Mouse (Mus musculus): ENCODE data around the gene Socs2. TPM values are rescaled to one million over a fixed set of nuclear protein-coding genes. Genes with fewer than 3 reads are reported as not detected.
A peak's percentile ranks its signal among the peaks of the same experiment; 100 is the strongest.
"Not testable (repeated sequence)": the region's sequence is repeated elsewhere in the genome, so short reads cannot be mapped to it uniquely, and the experiment has no call there.

Socs2 gene
- polyA plus RNA-seq, 1 experiment from 2014 or later, result 130 TPM

- no peak overlapping the region for H3K4me2 ChIP-seq
- no peaks in the 10 kb centered on the region for H3K4me1 ChIP-seq
- H3K4me3 ChIP-seq, result no peak overlapping the region
- no peak overlapping the region for H3K27ac ChIP-seq
- H3K36me3 ChIP-seq (replicated peaks), result no peaks in the 10 kb centered on the region
- ATAC-seq (replicated peaks), result no peak
- H3K27me3 ChIP-seq (replicated peaks), result no peaks in the 10 kb centered on the region
- H3K9ac ChIP-seq, result no peak overlapping the region
- no peaks in the 10 kb centered on the region for H3K9me3 ChIP-seq
- WGBS, result 85% methylated on average over 2 of the region's 2 CpGs
These were observed 12.2 kb downstream of the Socs2 start for GRCm38 (mm10) chr10:95404774-95405173.

GRCm38 (mm10) chr10:95399689-95400354 is 17.2 kb downstream of the Socs2 start:
- peaks cover 13% of the 10 kb centered on the region for H3K4me1 ChIP-seq
- H3K9me3 ChIP-seq, result no peaks in the 10 kb centered on the region
- no peaks in the 10 kb centered on the region for H3K36me3 ChIP-seq (replicated peaks)
- H3K27ac ChIP-seq, result no peak overlapping the region
- 50% methylated on average over 13 of the region's 13 CpGs for WGBS
- H3K27me3 ChIP-seq (replicated peaks), result no peaks in the 10 kb centered on the region
- H3K4me3 ChIP-seq, result no peak overlapping the region
- H3K9ac ChIP-seq, result no peak overlapping the region
- ATAC-seq (replicated peaks), result no peak
- H3K4me2 ChIP-seq, result no peak overlapping the region

- no peaks in the 10 kb centered on the region for H3K27me3 ChIP-seq (replicated peaks)
- peak; percentile 56 for ATAC-seq (replicated peaks)
- H3K36me3 ChIP-seq (replicated peaks), result no peaks in the 10 kb centered on the region
- peak overlapping the region; percentile 82 for H3K4me2 ChIP-seq
- H3K4me1 ChIP-seq, result peaks cover 13% of the 10 kb centered on the region
- no peaks in the 10 kb centered on the region for H3K9me3 ChIP-seq
- WGBS, result 2% methylated on average over 18 of the region's 18 CpGs
- no peak overlapping the region for H3K27ac ChIP-seq
- H3K9ac ChIP-seq, result peak overlapping the region; percentile 40
- peak overlapping the region; percentile 41 for H3K4me3 ChIP-seq
These were observed 18.5 kb downstream of the Socs2 start for GRCm38 (mm10) chr10:95398489-95398888.

GRCm38 (mm10) chr10:95397191-95397835 is 19.7 kb downstream of the Socs2 start:
- Histone ChIP-seq H3K4me3 (no peak overlapping the region), H3K27ac (no peak overlapping the region), H3K27me3 (replicated peaks) (no peaks in the 10 kb centered on the region), H3K36me3 (replicated peaks) (no peaks in the 10 kb centered on the region), H3K9ac (no peak overlapping the region), H3K9me3 (no peaks in the 10 kb centered on the region), H3K4me1 (peaks cover 13% of the 10 kb centered on the region), H3K4me2 (no peak overlapping the region)
- WGBS, result 35% methylated on average over 7 of the region's 7 CpGs
- no peak for ATAC-seq (replicated peaks)

GRCm38 (mm10) chr10:95396356-95396755 is 20.6 kb downstream of the Socs2 start:
- no peaks in the 10 kb centered on the region for H3K9me3 ChIP-seq
- no peak for ATAC-seq (replicated peaks)
- H3K27me3 ChIP-seq (replicated peaks), result no peaks in the 10 kb centered on the region
- H3K4me2 ChIP-seq, result no peak overlapping the region
- H3K27ac ChIP-seq, result no peak overlapping the region
- H3K4me3 ChIP-seq, result no peak overlapping the region
- H3K36me3 ChIP-seq (replicated peaks), result no peaks in the 10 kb centered on the region
- 79% methylated on average over 8 of the region's 8 CpGs for WGBS
- H3K9ac ChIP-seq, result no peak overlapping the region
- H3K4me1 ChIP-seq, result peaks cover 13% of the 10 kb centered on the region

GRCm38 (mm10) chr10:95394819-95395812 is 21.9 kb downstream of the Socs2 start:
- ATAC-seq (replicated peaks), result no peak
- no peak overlapping the region for H3K4me3 ChIP-seq
- 59% methylated on average over 25 of the region's 25 CpGs for WGBS
- no peak overlapping the region for H3K4me2 ChIP-seq
- no peaks in the 10 kb centered on the region for H3K9me3 ChIP-seq
- no peak overlapping the region for H3K9ac ChIP-seq
- no peaks in the 10 kb centered on the region for H3K27me3 ChIP-seq (replicated peaks)
- no peak overlapping the region for H3K27ac ChIP-seq
- no peaks in the 10 kb centered on the region for H3K36me3 ChIP-seq (replicated peaks)
- peaks cover 13% of the 10 kb centered on the region for H3K4me1 ChIP-seq

- no peak overlapping the region for H3K9ac ChIP-seq
- peaks cover under 1% of the 10 kb centered on the region; the same call in 1 of the 2 replicates for H3K4me1 ChIP-seq
- ATAC-seq (replicated peaks), result no peak
- no peaks in the 10 kb centered on the region for H3K36me3 ChIP-seq (replicated peaks)
- H3K27me3 ChIP-seq (replicated peaks), result no peaks in the 10 kb centered on the region
- WGBS, result 67% methylated on average over 8 of the region's 8 CpGs
- H3K9me3 ChIP-seq, result no peaks in the 10 kb centered on the region
- H3K27ac ChIP-seq, result no peak overlapping the region
- H3K4me2 ChIP-seq, result no peak overlapping the region
- H3K4me3 ChIP-seq, result no peak overlapping the region
These were observed 24.9 kb downstream of the Socs2 start for GRCm38 (mm10) chr10:95392073-95392472.

DNA sequence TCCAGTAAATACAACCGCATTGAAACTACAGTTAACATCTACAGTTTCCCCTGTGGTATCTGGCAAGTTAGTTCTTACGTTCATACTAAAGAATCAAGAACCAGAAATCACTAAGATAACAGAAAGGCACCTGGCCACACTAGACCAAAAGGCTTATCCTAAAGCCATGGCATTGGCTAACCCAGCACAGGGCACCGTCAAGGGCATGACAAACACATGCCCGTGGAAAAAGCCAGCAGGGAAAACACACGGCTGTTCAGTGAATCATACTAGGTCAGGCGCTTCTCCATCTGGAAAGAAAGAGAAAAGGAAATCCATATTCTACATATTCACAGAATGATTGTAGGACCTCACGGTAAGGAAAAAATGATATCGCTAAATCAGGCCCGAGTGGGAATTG is 26.1 kb downstream of the Socs2 start:
- no peaks in the 10 kb centered on the region for H3K4me1 ChIP-seq
- H3K4me2 ChIP-seq, result no peak overlapping the region
- H3K27ac ChIP-seq, result no peak overlapping the region
- no peak overlapping the region for H3K9ac ChIP-seq
- H3K9me3 ChIP-seq, result no peaks in the 10 kb centered on the region
- H3K27me3 ChIP-seq (replicated peaks), result no peaks in the 10 kb centered on the region
- 93% methylated on average over 9 of the region's 9 CpGs for WGBS
- no peak for ATAC-seq (replicated peaks)
- H3K4me3 ChIP-seq, result no peak overlapping the region
- no peaks in the 10 kb centered on the region for H3K36me3 ChIP-seq (replicated peaks)

DNA sequence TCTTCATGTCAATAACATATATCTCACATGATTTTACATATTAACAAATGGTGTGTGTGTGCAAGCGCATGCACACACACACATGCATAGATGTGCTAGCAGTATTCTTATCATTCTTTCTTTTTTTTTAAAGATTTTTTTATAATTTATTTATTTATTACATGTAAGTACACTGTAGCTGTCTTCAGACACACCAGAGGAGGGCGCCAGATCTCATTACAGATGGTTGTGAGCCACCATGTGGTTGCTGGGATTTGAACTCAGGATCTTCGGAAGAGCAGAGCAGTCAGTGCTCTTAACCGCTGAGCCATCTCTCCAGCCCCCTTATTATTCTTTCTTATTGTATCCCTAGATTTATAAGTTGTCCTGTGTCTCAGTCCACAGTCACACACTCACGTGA is 27.2 kb downstream of the Socs2 start:
- 90% methylated on average over 5 of the region's 5 CpGs for WGBS
- H3K4me3 ChIP-seq; H3K4me1 ChIP-seq; H3K27me3 ChIP-seq (replicated peaks); ATAC-seq (replicated peaks); H3K9ac ChIP-seq; H3K36me3 ChIP-seq (replicated peaks); H3K4me2 ChIP-seq; H3K27ac ChIP-seq; H3K9me3 ChIP-seq: not testable (repeated sequence)

DNA sequence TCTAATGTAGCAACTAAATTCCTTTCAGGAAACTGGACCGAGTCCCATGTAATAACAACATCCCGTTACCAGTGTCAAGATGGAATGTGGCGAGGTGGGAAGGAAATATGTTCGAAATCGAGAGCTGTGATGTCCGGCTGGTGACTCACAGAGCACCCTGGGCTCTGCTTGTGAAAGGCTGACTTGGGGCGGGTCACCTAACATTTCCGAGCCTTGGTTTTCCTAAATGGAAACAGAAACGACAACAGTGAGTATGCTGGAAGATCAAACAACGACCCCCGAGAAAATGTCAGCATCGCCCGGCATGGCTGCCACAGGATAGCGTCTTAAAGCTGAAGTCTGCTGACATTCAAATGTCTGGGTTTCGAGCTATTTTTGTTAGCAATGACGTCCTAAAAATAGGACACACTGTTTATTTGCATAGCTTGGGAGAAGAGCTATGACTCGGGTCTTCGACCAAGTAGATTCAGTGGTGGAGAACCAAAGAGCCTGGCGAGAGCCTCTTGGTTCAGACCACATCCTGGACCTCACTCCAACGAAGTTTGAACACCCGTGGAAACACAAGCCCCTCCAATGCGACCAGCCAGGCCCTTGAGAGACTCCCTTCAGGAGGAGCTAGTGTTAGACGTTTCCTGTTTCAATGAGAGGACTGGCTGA is 28.0 kb downstream of the Socs2 start:
- ATAC-seq (replicated peaks), result no peak
- no peak overlapping the region for H3K27ac ChIP-seq
- no peaks in the 10 kb centered on the region for H3K36me3 ChIP-seq (replicated peaks)
- H3K4me1 ChIP-seq, result no peaks in the 10 kb centered on the region
- H3K27me3 ChIP-seq (replicated peaks), result no peaks in the 10 kb centered on the region
- 83% methylated on average over 23 of the region's 23 CpGs for WGBS
- no peak overlapping the region for H3K4me3 ChIP-seq
- H3K9me3 ChIP-seq, result no peaks in the 10 kb centered on the region
- no peak overlapping the region for H3K4me2 ChIP-seq
- no peak overlapping the region for H3K9ac ChIP-seq

GRCm38 (mm10) chr10:95386527-95386926 is 30.5 kb downstream of the Socs2 start:
- no peak overlapping the region for H3K4me3 ChIP-seq
- H3K4me2 ChIP-seq, result no peak overlapping the region
- H3K9me3 ChIP-seq, result no peaks in the 10 kb centered on the region
- 93% methylated on average over 6 of the region's 6 CpGs for WGBS
- H3K9ac ChIP-seq, result no peak overlapping the region
- no peaks in the 10 kb centered on the region for H3K27me3 ChIP-seq (replicated peaks)
- H3K27ac ChIP-seq, result no peak overlapping the region
- no peaks in the 10 kb centered on the region for H3K36me3 ChIP-seq (replicated peaks)
- ATAC-seq (replicated peaks), result no peak
- H3K4me1 ChIP-seq, result no peaks in the 10 kb centered on the region

DNA sequence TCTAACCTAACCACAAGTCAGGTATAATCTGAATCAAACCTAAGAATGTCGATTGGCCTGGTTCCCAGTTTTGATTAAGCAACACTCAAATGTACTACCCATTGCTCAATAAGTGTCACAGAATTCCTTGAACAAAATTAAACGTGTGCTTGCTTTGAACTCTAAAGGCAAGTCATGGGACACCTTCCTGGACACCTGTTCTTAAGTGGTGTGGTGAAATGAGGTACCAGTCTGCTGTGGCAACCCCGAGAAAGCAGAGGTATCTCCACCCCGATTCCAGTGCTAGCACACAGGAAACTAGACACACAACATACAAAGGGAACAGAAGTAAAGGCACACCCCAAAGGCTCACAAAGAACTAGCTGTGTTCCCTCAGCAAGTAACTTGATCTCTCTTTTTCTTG is 31.2 kb downstream of the Socs2 start:
- Histone ChIP-seq H3K27me3 (replicated peaks) (no peaks in the 10 kb centered on the region), H3K36me3 (replicated peaks) (no peaks in the 10 kb centered on the region), H3K4me3 (no peak overlapping the region), H3K9ac (no peak overlapping the region), H3K27ac (no peak overlapping the region), H3K4me2 (no peak overlapping the region), H3K9me3 (no peaks in the 10 kb centered on the region), H3K4me1 (no peaks in the 10 kb centered on the region)
- WGBS, result 84% methylated on average over 4 of the region's 4 CpGs
- no peak for ATAC-seq (replicated peaks)
